Mouse (Mus musculus): ENCODE data around the gene Schip1. TPM values are rescaled to one million over a fixed set of nuclear protein-coding genes. Genes with fewer than 3 reads are reported as not detected.
A peak's percentile ranks its signal among the peaks of the same experiment; 100 is the strongest.

Schip1 gene
- polyA plus RNA-seq, 1 experiment from 2014 or later, result 129 TPM

- H3K36me3 ChIP-seq (ENCODE audit: poor library complexity, severe bottlenecking), result no peaks in the 10 kb centered on the region
- no peak overlapping the region for H3K9ac ChIP-seq
- H3K4me3 ChIP-seq, result no peak overlapping the region
- no peak overlapping the region for H3K4me2 ChIP-seq
- H3K27me3 ChIP-seq, result no peaks in the 10 kb centered on the region
- no peaks in the 10 kb centered on the region for H3K4me1 ChIP-seq
- no peak overlapping the region for H3K27ac ChIP-seq
- 98% methylated on average over 3 of the region's 3 CpGs for WGBS
- H3K9me3 ChIP-seq (replicated peaks), result no peaks in the 10 kb centered on the region
- no peak for ATAC-seq
Observed at GRCm38 (mm10) chr3:68221452-68221851, 156.8 kb downstream of the Schip1 start.

GRCm38 (mm10) chr3:68239887-68240286 lies 175.3 kb downstream of the Schip1 start:
- ATAC-seq, result no peak
- H3K4me1 ChIP-seq, result no peaks in the 10 kb centered on the region
- no peaks in the 10 kb centered on the region for H3K27me3 ChIP-seq
- WGBS, result 96% methylated on average over 2 of the region's 2 CpGs
- H3K4me3 ChIP-seq, result no peak overlapping the region
- no peak overlapping the region for H3K9ac ChIP-seq
- H3K4me2 ChIP-seq, result no peak overlapping the region
- no peak overlapping the region for H3K27ac ChIP-seq
- no peaks in the 10 kb centered on the region for H3K36me3 ChIP-seq (ENCODE audit: poor library complexity, severe bottlenecking)
- no peaks in the 10 kb centered on the region for H3K9me3 ChIP-seq (replicated peaks)

DNA sequence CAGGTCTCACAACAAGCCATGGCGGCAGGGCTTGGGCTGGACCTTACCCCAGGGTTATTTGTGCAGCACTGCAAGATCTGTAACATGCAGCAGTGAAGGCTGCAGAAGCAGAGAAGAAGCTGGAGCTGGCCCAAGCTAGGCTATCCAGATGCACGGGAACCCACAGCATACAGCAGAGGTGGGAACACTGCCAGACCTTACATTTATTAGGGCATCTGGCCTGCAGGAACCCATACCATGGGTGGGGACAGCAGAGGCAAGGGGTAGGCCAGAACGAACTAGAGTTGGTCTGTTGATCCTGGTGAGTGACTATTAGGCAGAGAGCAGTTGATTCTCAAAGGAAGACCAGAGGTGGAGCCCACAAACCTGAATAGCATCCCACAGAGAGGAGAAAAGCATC lies 178.6 kb downstream of the Schip1 start:
- H3K4me3 ChIP-seq, result no peak overlapping the region
- H3K4me1 ChIP-seq, result peaks cover 11% of the 10 kb centered on the region; the same call in 1 of the 2 replicates
- 60% methylated on average over 3 of the region's 3 CpGs for WGBS
- no peak overlapping the region for H3K9ac ChIP-seq
- no peaks in the 10 kb centered on the region for H3K9me3 ChIP-seq (replicated peaks)
- no peak overlapping the region for H3K27ac ChIP-seq
- no peaks in the 10 kb centered on the region for H3K27me3 ChIP-seq
- H3K4me2 ChIP-seq, result no peak overlapping the region
- H3K36me3 ChIP-seq (ENCODE audit: poor library complexity, severe bottlenecking), result no peaks in the 10 kb centered on the region
- no peak for ATAC-seq

DNA sequence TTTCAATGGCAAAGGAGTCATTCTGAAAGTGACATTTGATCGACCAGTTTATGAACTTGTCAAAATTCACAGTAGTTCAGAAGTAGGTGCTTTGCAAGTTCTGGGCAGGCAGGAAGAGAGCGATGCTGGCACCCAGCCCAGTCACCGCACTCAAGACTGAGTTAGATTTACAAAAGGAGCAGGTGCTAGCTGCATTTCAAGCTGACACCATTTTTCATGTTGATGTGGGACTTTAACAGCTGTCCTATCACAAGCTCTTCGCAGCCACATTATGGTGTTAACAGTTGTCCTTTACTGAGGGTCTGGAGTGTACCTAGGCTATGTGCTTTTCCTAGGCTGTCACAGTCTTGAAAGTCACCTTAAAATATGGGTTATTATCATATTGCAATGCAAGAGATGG lies 181.6 kb downstream of the Schip1 start:
- no peak overlapping the region for H3K9ac ChIP-seq
- ATAC-seq, result peak; percentile 77
- WGBS, result 70% methylated on average over 4 of the region's 4 CpGs

GRCm38 (mm10) chr3:68250589-68250988 lies 186.0 kb downstream of the Schip1 start:
- Histone ChIP-seq H3K9me3 (replicated peaks) (no peaks in the 10 kb centered on the region), H3K9ac (no peak overlapping the region), H3K27ac (no peak overlapping the region), H3K27me3 (no peaks in the 10 kb centered on the region), H3K4me3 (no peak overlapping the region), H3K4me1 (peaks cover 11% of the 10 kb centered on the region; the same call in 1 of the 2 replicates), H3K4me2 (no peak overlapping the region), H3K36me3 (ENCODE audit: poor library complexity, severe bottlenecking) (no peaks in the 10 kb centered on the region)
- 73% methylated on average over 2 of the region's 2 CpGs for WGBS
- ATAC-seq, result no peak; the same call in 1 of the 2 replicates

More for the DNA sequence above, 181.6 kb downstream of the Schip1 start:
- Histone ChIP-seq H3K4me1 (peaks cover 11% of the 10 kb centered on the region; the same call in 1 of the 2 replicates), H3K36me3 (ENCODE audit: poor library complexity, severe bottlenecking) (no peaks in the 10 kb centered on the region), H3K9me3 (replicated peaks) (no peaks in the 10 kb centered on the region), H3K27me3 (no peaks in the 10 kb centered on the region), H3K4me3 (no peak overlapping the region), H3K4me2 (no peak overlapping the region), H3K27ac (no peak overlapping the region)

- Histone ChIP-seq H3K4me2 (no peak overlapping the region), H3K36me3 (ENCODE audit: poor library complexity, severe bottlenecking) (no peaks in the 10 kb centered on the region), H3K9me3 (replicated peaks) (no peaks in the 10 kb centered on the region), H3K27me3 (no peaks in the 10 kb centered on the region), H3K27ac (no peak overlapping the region), H3K4me1 (no peaks in the 10 kb centered on the region), H3K9ac (no peak overlapping the region), H3K4me3 (no peak overlapping the region)
- 59% methylated on average over 1 of the region's 1 CpGs for WGBS
- ATAC-seq, result no peak
Observed at GRCm38 (mm10) chr3:68252335-68252734, 187.7 kb downstream of the Schip1 start.

GRCm38 (mm10) chr3:68262304-68262703 lies 197.7 kb downstream of the Schip1 start:
- no peak overlapping the region for H3K9ac ChIP-seq
- no peaks in the 10 kb centered on the region for H3K27me3 ChIP-seq
- no peak overlapping the region for H3K27ac ChIP-seq
- no peak for ATAC-seq
- H3K4me2 ChIP-seq, result no peak overlapping the region
- no peaks in the 10 kb centered on the region for H3K36me3 ChIP-seq (ENCODE audit: poor library complexity, severe bottlenecking)
- WGBS, result 85% methylated on average over 6 of the region's 6 CpGs
- H3K9me3 ChIP-seq (replicated peaks), result no peaks in the 10 kb centered on the region
- no peak overlapping the region for H3K4me3 ChIP-seq
- H3K4me1 ChIP-seq, result no peaks in the 10 kb centered on the region

DNA sequence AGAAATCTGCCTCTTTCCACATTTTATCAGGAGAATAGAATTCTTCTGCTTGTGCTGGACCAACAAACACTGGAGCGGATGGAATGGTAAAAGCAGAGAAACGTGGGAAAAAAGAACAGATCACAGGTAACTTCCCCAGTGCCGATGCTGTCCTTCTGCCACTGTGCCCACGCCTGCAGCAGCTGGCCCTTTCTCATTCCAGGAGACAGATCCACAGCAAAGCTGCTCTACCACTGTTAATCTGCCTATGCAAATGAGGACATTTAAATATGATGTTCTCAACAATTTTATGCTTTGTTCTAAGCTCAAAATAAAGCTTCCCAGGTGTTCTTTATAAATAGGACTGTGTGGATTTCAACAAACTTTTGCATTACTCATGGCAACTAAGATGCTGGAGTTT lies 203.3 kb downstream of the Schip1 start:
- Histone ChIP-seq H3K27ac (no peak overlapping the region), H3K27me3 (no peaks in the 10 kb centered on the region), H3K4me1 (peaks cover 11% of the 10 kb centered on the region; the same call in 1 of the 2 replicates), H3K36me3 (ENCODE audit: poor library complexity, severe bottlenecking) (no peaks in the 10 kb centered on the region), H3K9me3 (replicated peaks) (peaks cover 3% of the 10 kb centered on the region; the same call in 1 of the 2 replicates), H3K4me3 (no peak overlapping the region), H3K4me2 (no peak overlapping the region), H3K9ac (no peak overlapping the region)
- ATAC-seq, result no peak
- 79% methylated on average over 4 of the region's 4 CpGs for WGBS

- 89% methylated on average over 4 of the region's 4 CpGs for WGBS
- H3K4me1 ChIP-seq, result peaks cover 11% of the 10 kb centered on the region; the same call in 1 of the 2 replicates
- no peak overlapping the region for H3K4me3 ChIP-seq
- H3K27me3 ChIP-seq, result no peaks in the 10 kb centered on the region
- no peak overlapping the region for H3K4me2 ChIP-seq
- no peak overlapping the region for H3K9ac ChIP-seq
- ATAC-seq, result no peak
- peaks cover 3% of the 10 kb centered on the region; the same call in 1 of the 2 replicates for H3K9me3 ChIP-seq (replicated peaks)
- no peak overlapping the region for H3K27ac ChIP-seq
- no peaks in the 10 kb centered on the region for H3K36me3 ChIP-seq (ENCODE audit: poor library complexity, severe bottlenecking)
Observed at GRCm38 (mm10) chr3:68269251-68269650, 204.6 kb downstream of the Schip1 start.

DNA sequence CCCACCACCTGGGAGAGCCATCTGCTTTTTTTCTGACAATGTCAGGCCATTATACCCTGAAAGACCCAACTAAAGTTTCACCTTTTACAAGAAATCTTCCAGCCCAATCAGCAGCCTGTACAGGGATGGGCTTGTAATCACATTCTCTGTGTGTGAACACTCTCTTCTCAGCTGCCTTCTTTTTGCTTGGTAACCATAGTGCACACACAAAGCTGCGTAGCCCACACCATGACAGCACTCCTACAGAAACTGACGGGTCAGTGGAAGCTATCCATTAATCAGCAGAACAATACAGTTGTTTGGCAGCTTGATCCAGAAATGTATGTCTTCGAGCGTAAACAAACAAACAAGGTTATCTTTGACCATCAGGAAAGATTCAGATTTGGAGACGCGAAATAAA lies 205.6 kb downstream of the Schip1 start:
- H3K9me3 ChIP-seq (replicated peaks), result peaks cover 3% of the 10 kb centered on the region; the same call in 1 of the 2 replicates
- H3K4me1 ChIP-seq, result peaks cover 11% of the 10 kb centered on the region; the same call in 1 of the 2 replicates
- H3K27ac ChIP-seq, result no peak overlapping the region
- no peaks in the 10 kb centered on the region for H3K36me3 ChIP-seq (ENCODE audit: poor library complexity, severe bottlenecking)
- no peak overlapping the region for H3K4me3 ChIP-seq
- peak; percentile 66; the same call in 1 of the 2 replicates for ATAC-seq
- H3K9ac ChIP-seq, result no peak overlapping the region
- WGBS, result 83% methylated on average over 6 of the region's 6 CpGs
- no peak overlapping the region for H3K4me2 ChIP-seq
- H3K27me3 ChIP-seq, result no peaks in the 10 kb centered on the region

GRCm38 (mm10) chr3:68271457-68271856 lies 206.9 kb downstream of the Schip1 start:
- WGBS, result 8% methylated on average over 3 of the region's 3 CpGs
- Histone ChIP-seq H3K27me3 (no peaks in the 10 kb centered on the region), H3K9me3 (replicated peaks) (peaks cover 3% of the 10 kb centered on the region; the same call in 1 of the 2 replicates), H3K4me1 (peaks cover 11% of the 10 kb centered on the region; the same call in 1 of the 2 replicates), H3K9ac (no peak overlapping the region), H3K36me3 (ENCODE audit: poor library complexity, severe bottlenecking) (no peaks in the 10 kb centered on the region), H3K4me3 (no peak overlapping the region), H3K27ac (no peak overlapping the region), H3K4me2 (no peak overlapping the region)
- ATAC-seq, result peak; percentile 73; the same call in 1 of the 2 replicates

- Histone ChIP-seq H3K36me3 (ENCODE audit: poor library complexity, severe bottlenecking) (no peaks in the 10 kb centered on the region), H3K4me2 (no peak overlapping the region), H3K27ac (no peak overlapping the region), H3K27me3 (no peaks in the 10 kb centered on the region), H3K4me1 (peaks cover 11% of the 10 kb centered on the region; the same call in 1 of the 2 replicates), H3K9ac (no peak overlapping the region), H3K4me3 (no peak overlapping the region), H3K9me3 (replicated peaks) (peaks cover 3% of the 10 kb centered on the region; the same call in 1 of the 2 replicates)
- 0 out of 2 replicates have a peak, but pooled peaks have one; percentile 51 for ATAC-seq
- WGBS, result 57% methylated on average over 3 of the region's 3 CpGs
Observed at GRCm38 (mm10) chr3:68271881-68272280, 207.3 kb downstream of the Schip1 start.

Data from forebrain, embryonic 13.5 days (tissue).